Mouse (Mus musculus): ENCODE data around the gene Cnfn. TPM values are rescaled to one million over a fixed set of nuclear protein-coding genes. Genes with fewer than 3 reads are reported as not detected.

Cnfn gene
- polyA plus RNA-seq, 1 experiment, result not detected

Other genes with a start within 250 kb of the Cnfn start
- gene Pou2f2, start 190.0 kb downstream of the Cnfn start, polyA plus RNA-seq (2012; rRNA removed), result 2.6 and 3.9 TPM in 2 replicates
- gene Dedd2, start 149.1 kb downstream of the Cnfn start, polyA plus RNA-seq (2012; rRNA removed), result 52.6 and 66.0 TPM in 2 replicates
- 4.2 and 7.1 TPM in 2 replicates for gene Zfp526, start 148.3 kb downstream of the Cnfn start, polyA plus RNA-seq (2012; rRNA removed)
- gene Gsk3a, start 131.9 kb downstream of the Cnfn start, polyA plus RNA-seq (2012; rRNA removed), result 95.8 and 123 TPM in 2 replicates
- 15.3 and 19.4 TPM in 2 replicates for gene Erf, start 119.0 kb downstream of the Cnfn start, polyA plus RNA-seq (2012; rRNA removed)
- gene Cic, start 102.0 kb downstream of the Cnfn start, polyA plus RNA-seq (2012; rRNA removed), result 44.3 and 45.6 TPM in 2 replicates
- 173 and 176 TPM in 2 replicates for gene Pafah1b3, start 71.7 kb downstream of the Cnfn start, polyA plus RNA-seq (2012; rRNA removed)
- not detected in 2 replicates for gene Prr19, start 68.3 kb downstream of the Cnfn start, polyA plus RNA-seq (2012; rRNA removed)
- 0.19 and 0.21 TPM in 2 replicates for gene Tmem145, start 63.6 kb downstream of the Cnfn start, polyA plus RNA-seq (2012; rRNA removed)
- gene Megf8, start 52.6 kb downstream of the Cnfn start, polyA plus RNA-seq (2012; rRNA removed), result 11.6 and 14.3 TPM in 2 replicates
- 46.9 and 90.5 TPM in 2 replicates for gene Lipe, start 29.0 kb upstream of the Cnfn start, polyA plus RNA-seq (2012; rRNA removed)
- 0.20 TPM in 1 of 2 replicates, not detected in the other for gene Cxcl17, start 43.2 kb upstream of the Cnfn start, polyA plus RNA-seq (2012; rRNA removed)
- gene Ceacam1, start 107.9 kb upstream of the Cnfn start, polyA plus RNA-seq (2012; rRNA removed), result 658 and 768 TPM in 2 replicates
- 1.2 and 1.3 TPM in 2 replicates for gene Ceacam2, start 170.1 kb upstream of the Cnfn start, polyA plus RNA-seq (2012; rRNA removed)
- gene Erich4, start 246.2 kb upstream of the Cnfn start, polyA plus RNA-seq (2012; rRNA removed), result 23.6 and 36.5 TPM in 2 replicates
- 50.9 and 56.2 TPM in 2 replicates for gene Dmac2, start 249.7 kb upstream of the Cnfn start, polyA plus RNA-seq (2012; rRNA removed)

Measured in large intestine, adult 2 months (tissue).